30 mouse cellular contexts compared by ENCODE assay signal in the genomic region with DNA sequence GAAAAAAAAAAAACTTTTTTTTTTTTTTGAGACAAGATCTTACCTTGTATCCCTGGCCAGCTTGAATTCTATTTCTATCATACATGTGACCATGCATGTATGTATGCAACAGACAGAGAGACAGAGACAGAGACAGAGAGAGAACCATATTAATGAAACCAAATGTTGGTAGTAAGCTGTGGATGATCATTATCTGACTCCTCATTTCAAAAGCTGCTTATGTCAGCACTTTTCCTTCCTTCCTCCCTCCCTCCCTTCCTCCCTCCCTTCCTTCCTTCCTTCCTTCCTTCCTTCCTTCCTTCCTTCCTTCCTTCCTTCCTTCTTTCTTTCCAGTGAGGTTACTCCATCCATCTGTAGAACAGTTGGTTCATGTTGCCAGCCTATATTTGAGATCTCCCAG.
"Had no signal": no experiment of that assay in that cellular context is flagged by ENCODE, and none has a peak within 500 bp of the region (broad histone marks: within the 10 kb centered on the region; RNA-seq: fewer than 3 reads in every experiment).

No protein-coding gene starts in this region.

- DNase-seq: left cerebral cortex, postnatal 4 days; liver; liver, embryonic 13.5 days; liver, postnatal 0 days; lung, adult 18-20 months; lung, adult 2 months; lung, embryonic 14.5 days; lung, postnatal 10 days; lung, postnatal 14 days; lung, postnatal 36 days; lung, postnatal 4 days; midbrain, embryonic 14.5 days had no signal

- H3K27me3 ChIP-seq: limb, embryonic 12.5 days; limb, embryonic 13.5 days; limb, embryonic 15.5 days; liver, embryonic 13.5 days; lung, embryonic 15.5 days; midbrain, embryonic 12.5 days; midbrain, embryonic 13.5 days; midbrain, embryonic 15.5 days; neural tube, embryonic 12.5 days had no signal

- H3K27ac ChIP-seq: limb, embryonic 10.5 days; limb, embryonic 12.5 days; limb, embryonic 13.5 days; limb, embryonic 15.5 days; liver, embryonic 12.5 days; liver, embryonic 13.5 days; liver, embryonic 14.5 days; liver, embryonic 15.5 days; lung, embryonic 15.5 days; macrophage; midbrain, embryonic 10.5 days; midbrain, embryonic 12.5 days; midbrain, embryonic 13.5 days; midbrain, embryonic 15.5 days; neural tube, embryonic 12.5 days had no signal

- H3K4me1 ChIP-seq: limb, embryonic 12.5 days; limb, embryonic 13.5 days; limb, embryonic 15.5 days; liver, embryonic 12.5 days; liver, embryonic 13.5 days; liver, embryonic 15.5 days; lung, embryonic 15.5 days; megakaryocyte, embryonic 14.5 days; midbrain, embryonic 10.5 days; midbrain, embryonic 12.5 days; midbrain, embryonic 13.5 days; midbrain, embryonic 15.5 days; neural tube, embryonic 12.5 days had no signal

- H3K9ac ChIP-seq: limb, embryonic 12.5 days; limb, embryonic 13.5 days; limb, embryonic 15.5 days; liver, embryonic 12.5 days; liver, embryonic 13.5 days; liver, embryonic 14.5 days; liver, embryonic 15.5 days; liver, postnatal 0 days; lung, embryonic 14.5 days; lung, embryonic 15.5 days; midbrain, embryonic 12.5 days; midbrain, embryonic 13.5 days; midbrain, embryonic 15.5 days; neural tube, embryonic 12.5 days had no signal

- H3K4me2 ChIP-seq: limb, embryonic 12.5 days; limb, embryonic 13.5 days; limb, embryonic 15.5 days; liver, embryonic 11.5 days; liver, embryonic 12.5 days; liver, embryonic 13.5 days; liver, embryonic 15.5 days; lung, embryonic 14.5 days; lung, embryonic 15.5 days; midbrain, embryonic 11.5 days; midbrain, embryonic 12.5 days; midbrain, embryonic 13.5 days; midbrain, embryonic 15.5 days; neural tube, embryonic 12.5 days had no signal

- H3K9me3 ChIP-seq: limb, embryonic 10.5 days; limb, embryonic 12.5 days; limb, embryonic 13.5 days; limb, embryonic 15.5 days; liver, embryonic 12.5 days; liver, embryonic 13.5 days; liver, embryonic 15.5 days; lung, embryonic 15.5 days; midbrain, embryonic 10.5 days; midbrain, embryonic 12.5 days; midbrain, embryonic 13.5 days; midbrain, embryonic 15.5 days; neural tube, embryonic 12.5 days had no signal

- H3K4me3 ChIP-seq: limb, embryonic 10.5 days; limb, embryonic 12.5 days; limb, embryonic 13.5 days; limb, embryonic 15.5 days; liver, embryonic 12.5 days; liver, embryonic 13.5 days; liver, embryonic 15.5 days; lung, embryonic 15.5 days; megakaryocyte, embryonic 14.5 days; midbrain, embryonic 10.5 days; midbrain, embryonic 12.5 days; midbrain, embryonic 13.5 days; midbrain, embryonic 15.5 days; myocyte; neural tube, embryonic 12.5 days had no signal

- H3K36me3 ChIP-seq: limb, embryonic 10.5 days; limb, embryonic 12.5 days; limb, embryonic 13.5 days; limb, embryonic 15.5 days; liver, embryonic 12.5 days; liver, embryonic 13.5 days; liver, embryonic 15.5 days; lung, embryonic 15.5 days; midbrain, embryonic 10.5 days; midbrain, embryonic 12.5 days; midbrain, embryonic 13.5 days; midbrain, embryonic 15.5 days; neural tube, embryonic 12.5 days had no signal
